Mouse (Mus musculus) 416B (cell line): ENCODE data around the gene Aven.
"Not testable (repeated sequence)": the region's sequence is repeated elsewhere in the genome, so short reads cannot be mapped to it uniquely, and the experiment has no call there.

ENCODE experiments used
- DNase-seq: peaks from one replicate; pipeline ENCODE4 v3.0.0; 2011; ENCODE audit warnings: low read depth

Gene Aven

DNA sequence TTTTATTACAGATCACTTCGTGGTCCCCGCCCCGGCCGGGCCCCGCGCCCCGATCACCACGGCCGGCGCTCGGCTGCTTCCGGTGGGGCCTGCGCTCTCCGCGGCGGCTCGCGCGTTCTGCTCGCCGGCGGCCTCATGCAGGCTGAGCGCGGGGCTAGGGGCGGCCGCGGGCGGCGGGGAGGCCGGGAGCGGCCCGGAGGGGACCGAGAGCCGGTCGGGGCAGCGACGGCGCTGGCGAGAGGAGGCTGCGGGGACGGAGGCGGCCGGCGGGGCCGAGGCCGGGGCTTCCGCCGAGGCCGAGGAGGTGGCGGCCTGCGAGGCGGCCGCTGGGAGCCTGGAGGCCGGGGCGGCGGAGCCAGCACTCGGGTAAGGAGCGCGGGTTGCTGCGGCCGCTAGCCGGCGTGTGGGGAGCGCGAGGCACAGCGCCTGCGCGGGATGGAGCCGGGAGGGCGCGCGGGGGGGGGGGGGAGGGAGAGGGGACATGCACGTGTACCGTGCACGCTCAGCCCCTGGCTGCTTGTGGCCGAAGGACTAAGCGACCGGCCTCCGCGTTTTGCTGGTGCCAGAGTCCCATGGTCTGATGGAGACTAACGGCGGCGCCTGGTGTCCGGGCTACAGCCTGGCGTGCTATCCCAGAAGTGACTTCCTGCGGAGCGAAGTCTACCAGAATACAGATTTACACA is at the start of gene Aven:
Gene Aven (plus strand): TSS at position 109 of the 683 bp plus-strand sequence.
- peak; percentile 80 for DNase-seq

DNA sequence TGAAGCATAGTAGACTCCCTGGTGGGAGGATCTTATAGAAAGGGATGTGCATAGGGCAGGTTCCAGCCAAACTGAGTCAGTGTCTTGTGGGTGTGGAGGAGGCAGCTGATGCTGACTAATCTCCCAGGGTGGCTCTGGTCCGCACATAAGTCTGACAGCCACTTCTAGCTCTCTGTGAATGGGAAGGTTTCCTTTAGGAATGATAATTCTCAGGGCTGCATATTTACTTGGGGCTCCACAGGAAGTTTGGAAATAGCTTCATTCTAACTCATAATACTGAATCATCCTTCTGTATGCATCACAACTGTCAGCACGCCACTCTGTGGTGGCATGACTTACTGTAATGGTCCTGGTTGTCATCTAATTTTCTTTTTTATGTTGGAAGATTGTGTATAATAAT is 49.3 kb upstream of the Aven start:
- DNase-seq: peak; percentile 44

DNA sequence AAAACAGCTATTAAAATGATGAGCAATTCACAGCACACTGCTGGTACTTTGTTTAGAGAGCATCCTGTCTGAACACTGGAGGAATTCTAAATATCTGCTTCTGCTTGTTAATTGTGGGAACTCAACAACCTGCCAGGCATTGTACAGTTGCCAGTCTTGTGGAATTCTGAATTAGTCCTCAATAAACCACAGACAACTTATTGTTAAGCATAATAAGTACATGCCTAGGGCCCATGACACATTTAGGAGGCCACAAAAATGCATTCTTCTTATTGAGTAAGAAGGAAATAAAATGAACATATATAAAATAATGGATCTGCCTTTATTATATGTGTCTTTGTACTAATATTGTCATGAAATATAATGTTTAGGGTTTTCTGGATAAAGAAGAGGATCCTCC is 47.3 kb upstream of the Aven start:
- DNase-seq: no peak

DNA sequence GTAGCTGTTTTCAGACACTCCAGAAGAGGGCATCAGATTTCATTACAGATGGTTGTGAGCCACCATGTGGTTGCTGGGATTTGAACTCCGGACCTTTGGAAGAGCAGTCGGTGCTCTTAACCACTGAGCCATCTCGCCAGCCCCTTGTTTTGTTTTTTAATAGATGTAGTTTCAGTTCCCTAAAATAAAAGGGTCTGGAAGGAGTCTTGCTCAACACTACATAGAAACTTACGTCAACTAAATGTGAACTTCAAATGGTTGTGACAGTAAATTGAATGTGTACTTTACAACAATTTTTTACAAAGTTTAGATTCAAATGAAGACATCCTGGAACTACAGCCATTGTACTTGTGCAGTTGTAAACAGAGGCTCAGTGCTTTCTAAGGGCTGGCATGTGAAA is 44.7 kb upstream of the Aven start:
- not testable (repeated sequence) for DNase-seq

DNA sequence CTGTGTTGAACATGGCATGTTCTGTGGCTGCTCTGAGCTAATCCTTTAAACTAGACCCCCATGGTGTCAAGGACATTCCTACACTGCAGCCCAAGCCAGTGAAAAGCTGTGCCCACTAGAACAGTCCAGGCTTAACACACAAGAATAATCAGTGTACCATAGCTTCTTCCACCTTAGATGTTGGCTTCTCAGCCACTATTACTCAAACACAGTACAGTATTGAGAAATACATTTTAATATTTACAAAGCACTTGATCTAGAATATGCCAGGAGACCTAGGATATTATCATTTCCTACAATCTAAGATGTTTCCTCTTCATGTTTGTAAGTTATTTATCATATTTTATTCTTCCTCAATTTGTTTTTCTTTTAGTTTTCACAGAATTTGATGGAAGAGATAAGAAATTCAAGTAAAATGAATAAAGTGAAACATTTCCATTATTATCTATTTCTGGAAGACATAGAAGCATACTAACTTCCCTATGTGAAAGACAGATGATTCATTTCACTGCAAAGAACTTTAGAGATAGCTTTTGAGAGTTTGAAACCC is 44.2 kb upstream of the Aven start:
- DNase-seq: peak; percentile 52

DNA sequence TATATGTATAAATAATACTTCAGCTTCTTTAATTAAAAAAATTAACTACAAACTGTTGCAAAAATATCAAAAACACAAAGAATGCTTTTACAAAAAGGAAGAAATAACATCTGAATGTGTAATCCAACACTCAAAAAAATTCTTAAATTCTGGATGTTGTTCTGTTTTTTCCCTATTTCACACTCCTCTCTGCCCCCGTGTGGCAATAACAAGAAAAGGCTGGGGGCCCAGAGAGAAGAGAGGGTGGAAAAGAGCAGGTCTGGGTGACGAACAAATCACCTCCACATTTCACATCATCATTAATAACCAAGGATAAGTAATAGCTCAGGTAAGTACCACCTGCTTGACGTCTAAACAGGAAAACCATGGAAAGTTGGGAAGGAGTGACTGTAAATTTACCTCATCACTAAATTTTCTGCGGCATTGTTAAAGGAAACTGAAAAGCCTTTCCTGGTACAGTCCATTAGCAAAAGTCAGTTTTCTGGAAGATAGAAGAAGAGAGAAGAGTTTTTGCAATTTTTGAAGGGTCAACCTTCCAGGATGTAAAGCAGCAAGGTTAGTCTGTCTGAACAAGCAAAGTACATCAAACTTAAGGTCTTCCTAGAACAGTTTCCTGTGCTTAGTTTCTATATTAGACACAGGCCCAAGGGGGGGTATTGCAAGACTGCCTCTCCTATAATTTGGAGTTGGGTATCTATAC is 43.0 kb upstream of the Aven start:
- DNase-seq: peak; percentile 65

DNA sequence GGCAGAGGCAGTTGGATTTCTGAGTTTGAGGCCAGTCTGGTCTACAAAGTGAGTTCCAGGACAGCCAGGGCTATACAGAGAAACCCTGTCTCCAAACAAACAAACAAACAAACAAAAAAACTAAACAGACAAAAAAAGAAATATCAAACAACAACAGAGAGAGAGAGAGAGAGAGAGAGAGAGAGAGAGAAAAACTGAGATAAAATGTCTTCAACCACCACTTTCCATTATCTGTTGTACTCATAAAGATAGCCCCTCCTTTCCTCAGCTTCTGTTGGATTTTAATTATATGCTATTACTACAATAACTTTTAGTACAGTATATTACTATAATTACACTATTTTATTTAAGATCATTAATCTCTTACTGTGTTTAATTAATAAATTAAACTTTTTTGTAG is 40.3 kb upstream of the Aven start:
- DNase-seq: not testable (repeated sequence)

DNA sequence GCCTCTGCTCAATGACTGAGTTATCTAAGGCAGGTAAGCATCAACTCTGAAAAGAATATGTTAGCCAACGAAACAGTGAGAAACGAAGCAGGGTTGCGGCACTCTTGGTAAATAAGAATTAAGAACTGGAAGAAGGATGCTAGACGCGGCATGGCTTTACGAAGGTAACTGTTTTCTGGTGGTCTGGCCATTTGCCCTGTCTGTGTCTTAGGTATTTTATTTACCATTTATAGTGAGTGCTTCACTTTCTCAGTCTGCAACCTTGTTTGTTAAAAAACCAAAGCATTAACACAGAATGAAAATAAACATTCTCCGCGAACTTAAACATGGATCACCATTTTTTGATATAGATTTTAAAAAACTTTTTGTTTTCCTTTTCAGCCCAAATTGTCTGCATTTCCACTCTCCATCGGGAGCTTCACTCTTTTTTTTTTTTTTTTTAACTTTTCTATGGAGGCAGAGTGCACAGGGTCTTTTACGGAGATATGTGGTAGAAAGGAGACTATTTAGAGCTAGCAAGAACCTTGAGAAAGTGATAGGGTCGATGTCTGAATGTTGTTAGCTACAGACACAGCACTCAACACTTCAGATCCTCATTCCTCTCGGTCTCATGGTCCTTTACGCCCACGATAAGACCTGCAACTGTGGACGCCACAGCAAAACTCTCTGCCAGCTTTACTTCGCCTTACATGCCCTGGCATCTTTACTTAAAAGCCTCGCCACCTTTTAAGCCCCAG is 38.5 kb upstream of the Aven start:
- DNase-seq: no peak

DNA sequence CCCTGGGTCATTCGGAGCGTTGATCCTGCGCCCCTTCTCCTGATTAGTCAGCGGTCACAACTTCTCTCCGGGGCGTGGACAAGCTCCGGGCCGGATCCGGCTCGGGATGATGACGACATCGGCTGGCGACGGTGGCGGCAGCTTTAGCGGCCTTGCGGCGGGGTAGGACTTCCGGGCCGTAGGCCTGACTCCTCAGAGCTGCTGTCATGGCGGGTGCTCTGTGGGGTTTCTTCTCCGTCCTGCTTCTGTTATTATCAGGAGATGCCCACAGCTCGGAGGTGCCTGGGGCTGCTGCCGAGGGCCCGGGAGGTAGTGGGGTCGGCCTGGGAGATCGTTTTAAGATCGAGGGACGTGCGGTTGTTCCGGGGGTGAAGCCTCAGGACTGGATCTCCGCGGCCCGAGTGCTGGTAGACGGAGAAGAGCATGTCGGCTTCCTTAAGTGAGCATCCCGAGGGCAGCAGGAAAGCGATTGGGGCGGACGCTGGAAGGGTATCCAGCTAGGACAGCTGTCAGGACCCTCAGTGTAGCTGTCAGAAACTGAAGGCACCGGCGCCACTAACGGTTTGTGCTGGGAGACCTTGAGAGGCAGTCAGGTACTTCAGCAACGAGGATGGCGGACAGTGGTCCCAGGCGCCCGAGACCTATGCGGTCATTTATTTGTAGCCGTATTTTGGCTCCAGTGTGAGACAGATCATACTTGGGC is 37.8 kb upstream of the Aven start, which contains the start of gene Emc7:
Gene Emc7 (plus strand): TSS at position 136 of the 703 bp plus-strand sequence.
- DNase-seq: peak; percentile 96

DNA sequence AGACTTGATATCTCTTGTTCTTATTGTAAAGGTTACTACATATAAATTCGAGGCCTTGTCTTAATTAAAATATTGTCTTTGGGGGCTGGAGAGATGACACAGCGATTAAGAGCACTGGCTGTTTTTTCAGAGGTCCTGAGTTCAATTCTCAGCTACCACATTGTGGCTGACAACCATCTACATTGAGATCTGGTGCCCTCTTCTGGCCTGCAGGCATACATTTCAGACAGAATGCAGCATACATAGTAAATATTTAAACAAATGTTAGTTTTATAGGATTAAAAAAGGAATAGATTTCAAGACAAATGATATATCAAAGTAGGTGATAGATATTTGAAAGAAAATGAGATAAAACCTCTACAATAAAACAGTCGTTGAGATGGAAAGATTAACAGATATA is 32.2 kb upstream of the Aven start:
- no peak for DNase-seq

DNA sequence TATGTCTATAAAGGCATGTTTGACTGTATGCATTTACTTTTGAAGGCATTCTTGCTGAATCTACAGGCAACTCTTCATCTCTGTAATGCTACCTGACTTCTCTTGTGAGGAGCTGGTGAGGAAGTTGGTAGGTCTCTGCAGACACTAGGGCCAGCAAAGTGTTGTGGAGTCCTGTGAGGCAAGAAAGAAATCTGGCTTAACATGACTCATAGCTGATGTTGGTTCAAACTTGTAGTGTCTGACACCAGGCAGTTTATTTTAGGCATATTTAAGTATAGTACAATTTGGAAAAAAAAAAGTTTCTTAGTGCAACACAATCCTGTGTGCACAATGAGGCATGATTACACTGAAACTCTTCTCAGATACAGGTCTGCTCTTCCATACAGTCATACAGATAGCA is 23.2 kb upstream of the Aven start:
- DNase-seq: no peak

DNA sequence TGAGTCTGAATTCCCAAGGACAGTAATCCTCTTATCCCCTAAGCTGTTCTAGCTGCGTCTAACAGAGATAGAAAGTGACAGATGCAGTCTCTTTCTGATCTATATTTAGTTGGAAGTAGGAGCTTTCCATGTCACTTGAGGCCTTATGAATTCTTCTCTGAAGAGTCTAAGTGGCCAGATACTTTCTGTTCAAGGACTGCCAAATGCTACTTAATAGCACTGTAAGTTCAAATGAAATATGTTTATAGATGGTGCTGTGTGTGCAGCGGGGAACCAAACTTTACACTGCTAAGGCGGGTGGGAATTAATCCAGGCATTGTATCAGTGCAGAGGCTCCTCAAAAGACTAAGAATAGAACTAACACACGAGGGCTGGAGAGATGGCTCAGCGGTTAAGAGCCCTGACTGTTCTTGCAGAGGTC is 21.8 kb upstream of the Aven start:
- no peak for DNase-seq

DNA sequence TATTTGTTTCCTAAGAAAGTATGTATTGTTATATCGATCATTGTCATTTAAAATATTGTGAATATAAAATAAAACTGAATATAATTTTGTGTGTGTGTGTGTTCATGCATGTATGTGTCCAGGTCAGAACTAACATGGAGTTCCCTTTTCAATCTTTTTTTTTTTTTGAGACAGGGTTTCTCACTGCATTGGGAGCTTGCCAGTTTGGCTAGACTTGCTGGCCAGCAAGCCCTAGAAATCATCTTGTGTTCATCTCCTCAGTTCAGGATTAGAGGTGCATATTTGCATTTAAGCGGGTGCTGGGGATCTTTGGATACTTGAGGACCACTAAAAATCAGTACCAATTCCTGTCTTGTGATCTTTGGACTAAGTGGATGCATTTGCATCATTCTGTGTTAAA is 20.7 kb upstream of the Aven start:
- DNase-seq: no peak

DNA sequence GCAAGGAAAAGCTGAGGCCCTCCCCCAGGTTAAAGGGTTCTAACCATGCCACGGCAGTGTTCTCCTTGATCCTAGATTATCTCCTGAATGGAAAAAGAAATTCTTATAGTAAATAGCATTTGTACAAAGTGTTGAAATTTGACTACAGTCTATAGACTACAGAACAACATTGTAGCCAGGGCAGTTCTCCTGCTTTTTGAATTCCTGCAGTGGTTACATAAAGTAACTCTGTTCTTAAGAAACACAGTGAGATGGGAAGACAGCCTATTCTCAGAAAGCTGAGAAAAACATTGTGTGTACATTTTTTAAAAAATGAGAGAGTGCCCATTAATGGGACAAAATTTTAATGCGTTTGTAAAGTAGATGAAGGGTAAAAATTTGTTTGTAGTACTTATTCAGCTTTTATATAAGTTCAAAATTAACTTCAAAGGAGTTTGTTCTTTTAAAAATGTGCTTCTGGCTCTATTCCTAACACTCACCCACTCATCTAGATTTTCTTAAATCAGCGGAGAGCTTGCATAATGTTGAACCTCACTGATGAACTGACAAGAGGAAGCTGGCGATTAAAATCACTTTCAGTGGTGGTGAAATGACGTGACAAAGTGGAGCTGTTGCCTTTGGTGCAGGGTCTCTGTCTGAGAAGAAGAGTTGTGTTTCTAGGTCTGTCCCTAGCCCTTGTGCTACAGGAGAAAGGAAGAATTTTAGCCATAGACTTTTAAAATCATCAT is 17.6 kb upstream of the Aven start:
- peak; percentile 28 for DNase-seq

DNA sequence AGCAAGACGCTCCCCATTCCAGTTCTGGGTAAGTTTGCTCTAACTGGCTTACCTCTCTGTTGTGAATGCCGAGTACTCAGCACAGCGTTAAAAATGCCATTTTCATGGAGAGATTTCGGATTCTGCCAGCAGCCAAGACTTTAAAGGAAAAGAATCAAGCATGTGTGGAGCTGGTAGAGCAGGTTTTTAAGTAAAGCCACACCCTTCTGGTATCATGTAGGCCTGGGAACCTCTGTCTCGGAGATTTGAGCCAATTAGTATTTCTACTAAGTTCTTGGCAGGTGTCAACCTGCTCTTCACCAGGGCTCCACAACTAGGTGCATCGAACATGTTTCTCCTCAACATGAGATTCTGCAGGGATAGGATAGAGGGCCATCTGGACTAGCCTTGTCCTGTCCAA is 16.2 kb upstream of the Aven start:
- no peak for DNase-seq

DNA sequence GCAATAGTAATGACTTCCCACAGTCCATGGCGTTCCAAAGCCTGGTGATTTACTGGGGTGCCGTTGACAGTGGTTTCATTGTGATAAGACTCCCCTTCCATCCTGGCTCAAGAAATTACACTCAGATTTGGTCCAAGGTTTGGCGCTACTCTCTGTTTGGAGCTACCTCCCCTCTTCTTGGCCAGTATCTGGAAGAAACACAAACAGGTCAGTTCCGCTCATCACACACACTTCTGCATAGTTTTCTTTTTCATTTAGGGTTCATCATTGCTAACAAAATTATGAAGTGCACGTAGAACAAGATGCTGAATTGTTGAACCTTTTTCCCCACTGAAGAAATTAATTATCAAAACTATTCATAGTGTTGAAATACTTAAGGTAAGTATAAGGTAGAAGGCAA is 12.1 kb upstream of the Aven start, which contains the start of gene Chrm5:
Gene Chrm5 (minus strand): TSS at position 101 of the 400 bp plus-strand sequence.
- DNase-seq: no peak

DNA sequence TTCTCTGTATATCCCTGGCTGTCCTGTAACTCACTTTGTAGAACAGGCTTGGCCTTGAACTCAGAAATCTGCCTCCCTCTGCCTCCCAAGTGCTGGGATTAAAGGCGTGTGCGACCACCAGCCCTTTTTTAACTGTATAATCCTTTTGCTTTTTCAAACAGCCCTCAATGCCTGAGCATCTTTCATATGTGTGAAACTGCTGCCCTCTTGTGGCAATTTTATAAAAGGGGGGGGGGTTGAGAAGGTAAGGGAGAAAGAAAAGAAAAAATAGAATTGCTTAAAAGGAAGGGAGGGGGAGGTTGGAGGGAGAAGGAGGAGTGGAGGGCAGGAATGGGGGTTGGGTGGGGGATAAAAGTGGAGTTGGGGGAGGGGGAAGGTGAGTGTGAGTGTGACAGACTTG is 11.2 kb upstream of the Aven start:
- DNase-seq: peak; percentile 73

DNA sequence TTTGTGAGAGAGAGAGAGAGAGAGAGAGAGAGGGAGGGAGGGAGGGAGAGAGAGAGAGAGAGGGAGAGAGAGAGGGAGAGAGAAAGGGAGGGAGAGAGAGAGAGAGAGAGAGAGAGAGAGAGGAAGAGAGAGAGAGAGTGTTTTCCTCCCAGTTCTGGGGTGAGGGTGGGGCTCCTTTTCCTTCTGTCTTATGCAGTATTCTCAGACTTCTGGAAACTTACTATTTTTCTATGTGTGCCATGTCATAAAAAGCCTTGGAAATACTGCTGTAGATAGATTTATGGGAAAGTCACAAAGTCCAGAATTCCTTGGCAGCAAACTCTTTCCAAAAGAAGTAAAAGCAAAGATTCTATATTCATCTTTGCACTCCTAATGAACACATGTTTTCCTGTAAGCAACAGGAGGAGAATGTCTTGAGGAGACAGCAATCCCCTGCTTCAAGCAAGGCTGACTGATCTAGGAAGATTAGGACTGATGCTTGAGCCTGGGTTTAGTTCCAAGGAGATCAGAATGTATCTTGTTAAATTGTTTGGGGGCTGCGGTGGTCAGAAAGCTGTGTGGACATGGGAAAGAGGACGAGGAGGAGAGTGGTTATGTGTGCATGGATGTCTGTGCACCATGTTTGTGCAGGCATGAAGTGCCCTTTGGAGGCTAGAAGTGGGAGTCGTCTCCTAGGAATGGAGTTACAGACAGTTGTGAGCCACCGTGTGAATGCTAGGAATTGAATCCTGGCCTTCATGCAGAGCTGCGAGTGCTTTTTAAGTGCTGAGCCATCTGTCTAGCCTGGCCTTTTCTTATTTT is 10.0 kb upstream of the Aven start:
- DNase-seq: no peak

DNA sequence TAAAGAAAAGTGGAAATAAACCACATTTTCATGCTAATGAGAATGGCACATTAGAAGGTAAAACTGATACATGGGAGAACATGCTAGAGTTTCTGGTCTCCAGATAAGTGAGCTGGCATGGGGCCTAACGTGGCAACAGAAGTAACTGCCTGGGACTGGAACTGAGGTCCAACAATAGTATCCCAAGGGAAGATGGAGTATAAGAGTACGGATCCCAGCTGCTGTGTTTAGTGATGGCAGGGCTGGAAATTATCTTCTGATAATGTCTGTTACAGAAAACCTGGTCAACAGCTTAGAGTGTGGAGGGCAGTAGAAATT is 9.5 kb upstream of the Aven start:
- DNase-seq: no peak

DNA sequence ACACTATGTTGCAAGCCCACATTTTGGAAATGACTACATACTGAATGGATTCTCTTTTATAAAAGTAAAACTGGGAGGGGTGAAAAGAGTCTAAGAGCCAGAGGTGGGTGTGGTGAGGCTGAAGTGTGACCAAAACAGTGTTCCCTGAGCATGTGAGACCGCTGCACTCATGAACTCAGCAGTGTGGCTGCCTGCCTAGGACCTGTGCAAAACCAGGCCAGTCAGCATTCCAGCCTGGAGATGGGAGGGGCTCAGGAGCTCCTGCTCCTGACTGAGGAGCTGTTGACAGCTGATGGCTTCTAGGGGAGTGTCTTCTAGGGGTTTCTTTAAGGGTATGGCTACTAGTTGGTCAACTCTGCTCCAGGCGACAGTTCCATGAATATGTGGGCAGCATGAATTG is 7.9 kb upstream of the Aven start:
- DNase-seq: no peak
